Mouse (Mus musculus) lung, postnatal 36 days (tissue): ENCODE results near the gene Cyb561d1.

Source experiments
- DNase-seq: peaks from one replicate; pipeline ENCODE4 v3.0.0; 2022; ENCODE audit warnings: mixed read lengths

The Cyb561d1 gene

GRCm38 (mm10) chr3:108203212-108203611, 2.2 kb upstream of the Cyb561d1 start:
- no peak for DNase-seq

- DNase-seq, result peak; percentile 80
These were observed 1.5 kb upstream of the Cyb561d1 start for GRCm38 (mm10) chr3:108202506-108202905.

GRCm38 (mm10) chr3:108199231-108199630, 1.8 kb downstream of the Cyb561d1 start:
- no peak for DNase-seq

- peak; percentile 65 for DNase-seq
These were observed 3.9 kb downstream of the Cyb561d1 start for GRCm38 (mm10) chr3:108197066-108197497.

- no peak for DNase-seq
These were observed 4.9 kb downstream of the Cyb561d1 start for GRCm38 (mm10) chr3:108195941-108196590.

GRCm38 (mm10) chr3:108195287-108195686, 5.7 kb downstream of the Cyb561d1 start:
- DNase-seq, result no peak

GRCm38 (mm10) chr3:108193686-108194085, 7.3 kb downstream of the Cyb561d1 start:
- DNase-seq, result no peak

- DNase-seq, result no peak
These were observed 11.1 kb downstream of the Cyb561d1 start for GRCm38 (mm10) chr3:108189897-108190296.

GRCm38 (mm10) chr3:108188716-108189490, 12.1 kb downstream of the Cyb561d1 start:
- DNase-seq, result no peak

GRCm38 (mm10) chr3:108187111-108187795, 13.8 kb downstream of the Cyb561d1 start:
- no peak for DNase-seq

GRCm38 (mm10) chr3:108186098-108187047, 14.6 kb downstream of the Cyb561d1 start, which contains the start of gene Amigo1:
TSS of gene Amigo1 (plus strand) at chr3:108186335.
- DNase-seq, result peak; percentile 62

- no peak for DNase-seq
These were observed 15.4 kb downstream of the Cyb561d1 start for GRCm38 (mm10) chr3:108185460-108186097.

- peak; percentile 79 for DNase-seq
These were observed 16.3 kb downstream of the Cyb561d1 start for GRCm38 (mm10) chr3:108184742-108185141.

- DNase-seq, result no peak
These were observed 20.5 kb downstream of the Cyb561d1 start for GRCm38 (mm10) chr3:108180514-108180913.

- no peak for DNase-seq
These were observed 22.0 kb downstream of the Cyb561d1 start for GRCm38 (mm10) chr3:108178756-108179715.

- DNase-seq, result peak; percentile 22
These were observed 26.1 kb downstream of the Cyb561d1 start for GRCm38 (mm10) chr3:108174672-108175531.

- DNase-seq, result no peak
These were observed 31.8 kb downstream of the Cyb561d1 start for GRCm38 (mm10) chr3:108169199-108169598.

- no peak for DNase-seq
These were observed 33.5 kb downstream of the Cyb561d1 start for GRCm38 (mm10) chr3:108167499-108167898.

- peak; percentile 48 for DNase-seq
These were observed 34.4 kb downstream of the Cyb561d1 start for GRCm38 (mm10) chr3:108166486-108167211.
